Mouse (Mus musculus) testis, postnatal 10 days (tissue): ENCODE results near the gene C1qb.

Source experiments
- DNase-seq: peaks from one replicate; pipeline ENCODE4 v3.0.0; 2021; ENCODE audit warnings: low spot score

The C1qb gene

DNA sequence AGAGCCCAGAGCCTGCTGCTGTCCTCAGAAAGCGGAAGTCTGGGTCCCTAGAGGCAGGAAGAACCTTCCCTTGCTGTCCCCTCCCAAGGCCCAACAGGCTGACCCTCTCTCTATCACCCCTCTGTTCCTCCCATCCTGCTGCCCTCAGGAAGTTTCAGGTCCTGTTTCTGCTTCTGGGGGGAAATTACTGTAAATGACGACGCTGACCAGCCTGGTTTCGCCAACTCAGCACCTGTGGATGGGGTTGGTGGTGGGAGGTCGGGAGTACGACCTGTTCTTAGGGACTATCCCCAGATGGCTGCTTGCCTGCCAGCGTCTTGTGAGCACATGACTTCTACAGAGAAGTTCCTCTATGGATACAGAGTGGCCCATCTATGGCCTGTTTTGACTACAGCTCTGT is at the start of gene C1qb:
TSS of gene C1qb (minus strand) at position 87 of the 400 bp plus-strand sequence.
- DNase-seq, result no peak

DNA sequence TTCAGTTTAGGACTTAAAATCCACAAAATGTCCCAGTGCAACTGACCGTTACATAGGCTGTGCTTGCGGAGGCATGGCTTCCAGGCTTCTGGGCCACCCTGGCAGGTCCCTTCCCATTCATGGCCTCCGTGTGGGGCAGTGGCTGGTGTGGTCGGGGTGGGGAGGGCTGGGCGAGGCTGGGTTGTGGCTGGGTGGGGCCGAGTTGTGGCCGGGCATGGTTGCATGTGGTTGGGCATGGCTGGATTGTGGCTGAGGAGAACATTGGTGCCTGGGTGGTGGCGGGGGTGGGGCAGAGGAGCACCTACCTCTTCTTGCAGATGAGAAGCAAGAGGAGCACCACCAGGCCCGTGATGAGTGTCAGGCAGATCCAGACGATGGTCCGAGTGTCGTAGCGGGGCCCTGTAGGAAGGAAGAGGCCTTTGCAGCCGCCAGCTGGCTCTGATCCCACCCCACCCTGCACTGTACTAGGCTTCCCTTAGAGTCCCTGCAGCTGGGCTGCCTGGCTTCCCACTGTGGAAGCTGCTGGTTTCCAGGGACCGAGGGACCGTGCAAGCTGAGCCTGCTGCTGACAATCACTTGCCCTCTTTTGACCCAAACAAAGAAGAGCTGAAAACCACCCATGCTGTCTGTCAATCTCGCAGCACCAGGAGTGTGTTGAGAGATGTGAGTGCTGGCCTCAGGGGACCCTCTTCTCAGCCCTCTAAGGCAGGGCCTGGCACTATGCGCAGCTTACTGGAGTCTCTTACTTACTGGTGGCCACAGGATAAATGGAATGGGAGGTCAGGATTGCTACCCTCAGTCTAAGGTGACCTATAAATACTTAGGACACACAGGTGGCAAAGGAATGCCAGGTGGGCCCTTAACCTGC is 49.0 kb upstream of the C1qb start:
- no peak for DNase-seq

DNA sequence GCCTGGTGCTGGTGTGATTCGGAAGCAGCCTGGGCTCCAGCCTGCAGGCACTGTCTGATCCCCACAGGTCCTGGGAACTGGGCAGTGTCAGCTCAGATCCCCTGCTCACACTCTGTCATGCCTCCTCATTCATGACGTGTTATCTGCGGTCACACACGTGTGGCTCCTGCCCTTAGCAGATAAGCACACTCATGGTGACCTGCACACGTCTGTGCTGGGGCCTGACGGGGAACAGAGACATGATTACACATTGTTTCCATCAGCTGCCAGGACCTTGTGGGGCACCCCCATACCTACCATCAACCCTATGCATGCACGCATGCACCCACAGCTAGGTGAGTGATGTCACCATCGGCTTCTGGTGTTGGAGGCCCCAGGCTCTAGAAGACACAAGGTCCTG is 44.5 kb upstream of the C1qb start:
- DNase-seq, result no peak

DNA sequence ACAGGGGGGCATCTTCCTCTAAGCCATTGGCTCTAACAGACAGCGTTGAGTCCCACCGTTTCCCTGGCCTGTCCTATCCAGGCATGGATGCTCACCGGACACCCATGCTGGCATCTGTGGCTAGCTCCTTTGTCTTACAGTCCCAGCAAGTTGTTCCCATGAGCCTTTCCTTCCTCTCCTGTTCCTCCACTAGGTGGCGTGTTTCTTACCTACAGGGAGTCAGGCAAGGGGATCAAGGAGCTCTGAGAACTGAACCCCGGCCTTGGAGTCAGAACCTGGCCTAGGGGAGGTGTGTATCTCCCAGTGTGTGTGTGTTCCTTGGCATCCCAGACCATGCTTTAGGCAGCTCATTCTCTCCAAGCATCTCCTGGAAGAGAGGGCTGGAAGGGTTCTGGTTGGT is 42.9 kb upstream of the C1qb start:
- no peak for DNase-seq

DNA sequence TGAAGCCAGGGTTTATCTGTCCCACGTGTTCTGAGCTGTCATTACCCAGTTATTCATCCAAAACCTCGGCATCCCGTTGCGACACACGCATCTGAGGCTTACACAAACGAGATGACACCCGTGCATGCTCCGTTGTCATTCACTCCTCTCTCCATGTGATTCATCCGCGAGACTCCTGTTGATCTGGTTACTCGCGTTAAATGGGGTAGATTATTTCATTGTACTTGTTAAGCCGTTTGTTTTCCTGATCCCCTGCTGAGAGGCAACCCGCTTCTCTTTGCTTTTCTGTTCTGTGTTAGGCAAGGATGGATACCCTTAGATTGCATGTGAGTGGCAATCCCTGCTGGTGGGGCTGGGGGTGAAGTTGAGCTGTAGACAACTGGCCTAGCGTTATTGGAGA is 39.8 kb upstream of the C1qb start:
- DNase-seq, result no peak

DNA sequence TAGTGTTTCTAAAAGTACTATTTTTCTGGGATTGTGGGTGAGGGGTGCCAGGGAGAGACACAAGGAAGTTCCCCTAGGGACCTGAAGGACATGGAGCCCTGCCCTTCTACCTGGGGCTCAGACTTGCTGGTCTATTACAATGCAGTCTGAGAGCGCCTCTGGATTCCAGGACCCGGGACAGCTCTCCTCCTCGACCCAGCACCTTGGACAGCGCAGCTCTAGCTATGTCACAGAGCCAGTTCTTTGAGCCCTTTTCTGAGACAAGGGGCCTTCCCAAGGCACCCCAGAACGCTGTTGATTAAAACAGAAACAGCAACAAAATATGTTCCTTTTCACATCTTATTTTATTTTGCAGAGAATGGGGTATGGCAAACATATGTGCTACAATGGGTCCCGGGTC is 38.5 kb upstream of the C1qb start:
- DNase-seq, result peak; percentile 86

DNA sequence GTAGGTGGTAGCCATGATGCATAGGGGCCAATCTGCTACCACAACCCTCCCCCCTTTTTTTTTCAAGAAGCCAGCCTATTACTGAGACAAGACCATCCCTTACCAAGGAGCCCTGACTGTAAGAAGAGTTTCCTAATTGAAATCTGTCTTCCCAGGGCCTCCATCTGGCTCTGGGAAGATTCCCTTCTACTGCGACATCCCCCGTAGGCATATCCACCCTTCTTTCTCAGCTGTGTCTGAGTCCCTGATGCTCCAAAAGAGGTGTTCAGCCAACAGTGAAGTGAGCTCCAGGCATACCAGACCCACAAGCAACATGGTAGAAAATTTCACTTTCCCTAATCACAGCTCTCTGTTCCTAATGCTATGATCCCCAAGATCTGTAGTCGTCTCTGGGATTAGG is 33.5 kb upstream of the C1qb start:
- no peak for DNase-seq

DNA sequence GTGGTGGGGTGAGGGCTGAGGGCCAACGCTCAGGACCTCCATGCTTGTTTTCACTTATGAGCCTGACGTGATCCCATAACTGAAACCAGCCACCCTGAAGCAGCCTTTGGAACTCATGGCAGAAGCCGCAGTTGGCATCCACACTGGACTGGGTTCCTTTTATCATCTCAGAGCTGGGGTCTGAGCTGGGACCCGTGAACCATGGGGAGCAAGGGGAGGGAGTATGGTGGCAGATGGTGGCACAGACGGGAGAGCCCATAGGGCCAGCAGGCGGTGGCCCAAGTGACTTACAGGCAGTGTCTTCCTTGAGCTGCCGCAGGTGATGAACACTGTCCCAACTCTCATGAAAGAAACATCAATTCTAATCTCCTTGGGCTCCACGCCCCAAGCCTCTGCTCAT is 32.8 kb upstream of the C1qb start:
- DNase-seq, result no peak

DNA sequence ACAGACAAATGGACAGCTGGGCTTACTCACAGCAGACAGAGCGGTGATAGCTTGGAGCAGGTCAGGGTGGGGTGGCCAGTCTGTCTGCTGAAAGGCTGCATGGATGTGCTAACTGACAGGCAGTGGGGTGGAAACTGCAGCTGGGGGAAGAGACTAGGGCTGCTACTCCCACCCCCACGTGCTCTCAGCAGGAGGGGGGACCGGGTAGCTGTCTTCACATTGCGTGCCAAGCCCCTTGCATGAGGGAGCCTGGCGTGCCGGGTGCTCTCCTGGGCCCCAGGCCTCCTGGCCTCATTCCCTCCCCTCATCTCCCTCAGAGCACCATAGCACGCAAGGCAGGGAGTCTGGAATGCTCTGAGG is 31.2 kb upstream of the C1qb start:
- no peak for DNase-seq

DNA sequence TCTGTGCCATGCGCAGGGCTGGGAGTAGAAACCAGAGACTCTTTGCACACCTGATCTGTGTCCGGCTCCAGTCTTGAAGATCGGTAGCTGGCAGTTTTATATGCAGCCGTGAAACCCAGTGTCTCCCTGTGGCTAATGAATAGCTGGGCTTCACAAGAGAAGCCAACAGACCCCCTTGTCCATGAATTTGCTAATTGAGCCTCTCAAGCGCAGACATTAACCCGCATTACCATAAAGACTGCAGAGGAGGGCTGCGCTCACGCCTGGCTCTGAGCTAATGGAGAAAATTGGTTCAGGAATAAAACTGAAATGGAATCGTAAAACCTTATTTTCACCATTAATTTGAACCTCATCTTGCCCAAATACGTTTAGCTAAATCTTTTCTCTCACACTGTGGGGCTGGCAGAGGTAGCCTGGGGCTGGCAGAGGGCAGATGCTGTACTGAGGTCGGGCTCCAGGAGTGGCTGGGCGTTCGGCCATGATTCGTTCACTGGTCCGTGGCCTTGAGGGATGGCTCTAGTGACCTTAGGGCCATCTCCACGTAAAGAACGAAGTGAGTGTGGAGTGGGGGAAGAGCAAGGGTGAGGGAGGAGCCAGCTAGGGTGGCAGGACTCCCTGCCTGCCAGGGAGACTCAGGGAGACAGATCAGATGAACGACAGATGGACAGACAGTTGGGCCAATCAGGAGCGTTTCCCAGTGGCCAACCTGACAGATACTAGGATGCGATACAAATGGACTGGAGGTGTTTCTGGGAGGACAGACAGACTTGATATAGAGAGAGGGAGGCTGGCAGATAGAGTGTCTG is 30.6 kb upstream of the C1qb start:
- no peak for DNase-seq

DNA sequence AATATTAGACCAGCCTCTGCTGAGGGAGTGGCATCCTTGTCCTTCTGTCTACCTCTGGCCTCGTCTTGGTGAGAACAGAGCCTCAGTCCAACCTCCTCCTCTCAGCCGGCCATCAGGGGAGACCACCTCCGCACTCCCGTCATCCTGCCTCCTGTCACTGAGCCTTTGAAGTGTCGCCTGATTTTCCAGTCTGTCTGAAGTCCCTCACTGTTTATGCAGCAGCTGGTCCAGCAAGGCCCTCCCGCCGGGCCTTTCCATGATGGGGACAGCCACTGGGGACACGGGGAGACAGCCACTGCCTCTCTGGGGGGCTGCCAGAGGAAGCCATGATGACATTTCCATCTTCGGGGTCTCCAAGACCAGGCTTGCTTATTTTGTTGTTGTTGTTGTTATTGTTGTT is 26.9 kb upstream of the C1qb start:
- no peak for DNase-seq

DNA sequence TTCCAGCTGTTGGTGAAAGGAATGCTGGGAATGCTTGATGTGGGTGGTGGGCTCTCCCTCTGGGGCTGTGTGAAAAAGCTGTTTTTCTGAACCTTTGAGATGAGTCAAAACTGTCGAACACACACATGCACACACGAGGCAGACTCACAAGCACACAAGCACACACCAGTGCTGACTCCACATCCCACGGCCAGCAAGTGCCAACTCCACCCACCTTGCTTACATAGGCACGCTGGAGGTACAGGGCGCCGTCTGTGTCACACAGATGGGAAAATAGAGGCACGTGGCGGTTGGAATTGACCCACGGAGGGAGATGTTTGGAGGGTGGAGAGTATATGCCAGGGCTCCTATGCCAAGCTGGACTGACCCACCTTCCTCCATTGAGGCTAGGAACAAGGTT is 25.8 kb upstream of the C1qb start:
- no peak for DNase-seq

DNA sequence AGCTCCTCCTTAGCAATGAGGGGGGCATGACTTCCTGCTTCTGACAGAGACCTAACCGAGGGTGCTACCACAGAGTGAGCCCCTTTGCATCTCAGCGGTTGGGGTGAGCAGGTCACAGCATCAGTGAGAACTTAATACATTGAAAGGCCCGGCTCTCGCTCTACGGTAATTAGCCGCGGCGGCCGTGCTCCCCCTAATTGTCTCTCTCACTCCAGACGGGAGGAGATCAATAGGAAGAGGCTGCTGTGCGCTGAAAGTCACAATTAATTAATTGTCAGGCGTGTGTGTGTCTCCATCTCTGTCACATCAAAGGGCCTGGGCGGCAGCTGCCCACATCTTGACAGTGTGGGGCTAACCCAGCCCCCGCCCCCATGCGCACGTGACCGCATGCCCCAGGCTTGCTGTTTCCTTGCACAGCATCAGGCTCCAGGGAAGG is 25.2 kb upstream of the C1qb start:
- DNase-seq, result no peak

DNA sequence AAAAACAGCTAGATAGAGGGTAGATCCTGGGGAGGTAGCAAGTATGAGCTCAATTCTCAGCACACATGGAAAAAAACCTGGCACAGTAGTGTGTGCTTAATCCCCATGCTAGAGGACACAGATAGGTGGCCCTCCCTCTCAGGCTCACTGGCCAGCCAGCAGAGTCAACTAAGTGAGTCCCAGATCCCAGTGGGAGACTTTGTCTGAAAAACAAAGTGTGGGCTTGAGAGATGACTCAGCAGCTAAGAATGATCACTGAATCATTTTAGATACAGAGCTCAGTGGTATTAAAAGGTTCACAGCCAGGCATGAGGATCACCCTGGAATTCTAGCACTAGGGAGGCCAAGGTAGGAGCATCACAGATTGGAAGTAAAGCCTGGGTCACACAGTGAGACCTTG is 21.8 kb upstream of the C1qb start:
- no peak for DNase-seq

DNA sequence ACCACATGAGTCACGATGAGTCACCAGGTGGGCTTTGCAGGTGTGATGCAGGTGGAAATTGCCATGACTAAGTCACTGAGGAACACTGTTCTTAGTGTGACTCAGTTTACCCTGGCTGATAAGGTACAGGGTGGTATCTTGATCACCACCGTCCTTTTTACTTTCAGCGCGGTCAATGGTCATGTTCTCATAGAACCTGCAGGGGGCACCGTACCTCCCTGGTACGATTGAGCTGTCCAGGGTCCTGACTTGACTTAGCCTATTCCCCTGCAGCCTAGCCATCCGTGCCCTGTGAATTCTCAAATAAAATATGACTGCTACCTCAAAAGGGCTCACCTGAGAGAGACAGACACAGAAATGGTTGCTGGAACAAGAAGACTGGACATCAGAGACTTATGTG is 21.0 kb upstream of the C1qb start:
- peak; percentile 80 for DNase-seq

DNA sequence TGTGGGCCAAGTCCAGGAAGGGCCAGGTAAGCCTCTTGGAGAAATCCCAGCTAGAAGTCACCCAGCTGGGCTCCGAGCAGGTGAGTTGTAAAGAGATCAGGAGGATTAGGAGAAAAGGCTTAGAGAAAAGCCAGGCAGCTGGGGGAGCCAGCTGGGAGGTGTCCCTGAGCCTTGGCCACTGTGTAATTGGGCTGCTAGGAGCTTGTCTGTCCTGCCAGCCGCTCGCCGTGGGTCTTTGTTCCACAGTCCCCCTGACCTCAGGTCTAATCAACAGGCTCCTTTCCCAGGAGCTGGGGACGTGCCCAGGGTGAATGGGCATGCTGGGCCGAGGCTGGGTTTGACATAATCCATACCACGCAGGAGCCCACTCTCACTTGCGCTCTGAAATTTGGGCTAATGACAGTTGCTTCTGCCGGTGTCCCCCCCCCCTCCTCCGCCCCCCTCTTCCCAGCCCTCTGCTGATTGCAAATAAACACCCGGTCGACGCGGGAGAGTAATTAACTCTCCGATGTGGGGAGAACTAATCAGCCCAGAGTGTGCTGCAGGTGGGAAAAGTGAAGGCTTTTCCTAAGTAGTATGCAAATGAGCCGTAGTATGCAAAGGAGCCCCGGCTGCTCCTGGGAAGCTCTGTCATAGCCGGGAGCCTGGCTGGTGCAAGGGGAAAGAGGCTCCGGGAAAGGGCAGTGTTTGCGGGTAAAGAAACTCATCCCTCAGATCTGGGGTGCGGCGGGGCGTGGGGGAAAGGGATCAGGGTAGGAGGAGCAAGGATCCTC is 19.0 kb upstream of the C1qb start:
- DNase-seq, result no peak

DNA sequence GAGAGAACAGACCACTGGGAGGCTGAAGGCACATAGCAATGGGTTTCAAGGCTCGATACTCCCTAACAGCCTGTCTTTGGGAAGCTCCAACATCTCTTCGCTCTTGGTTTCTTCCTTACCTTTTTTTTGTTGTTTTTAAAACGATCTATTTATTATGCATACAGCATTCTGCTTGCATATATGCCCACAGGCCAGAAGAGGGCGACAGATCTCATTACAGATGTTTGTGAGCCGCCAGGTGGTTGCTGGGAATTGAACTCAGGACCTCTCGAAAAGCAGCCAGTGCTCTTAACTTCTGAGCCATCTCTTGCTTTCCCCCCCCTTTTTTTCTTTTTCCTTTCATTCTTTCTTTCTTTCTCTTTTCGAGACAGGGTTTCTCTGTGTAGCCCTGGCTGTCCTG is 13.2 kb upstream of the C1qb start:
- DNase-seq, result no peak

DNA sequence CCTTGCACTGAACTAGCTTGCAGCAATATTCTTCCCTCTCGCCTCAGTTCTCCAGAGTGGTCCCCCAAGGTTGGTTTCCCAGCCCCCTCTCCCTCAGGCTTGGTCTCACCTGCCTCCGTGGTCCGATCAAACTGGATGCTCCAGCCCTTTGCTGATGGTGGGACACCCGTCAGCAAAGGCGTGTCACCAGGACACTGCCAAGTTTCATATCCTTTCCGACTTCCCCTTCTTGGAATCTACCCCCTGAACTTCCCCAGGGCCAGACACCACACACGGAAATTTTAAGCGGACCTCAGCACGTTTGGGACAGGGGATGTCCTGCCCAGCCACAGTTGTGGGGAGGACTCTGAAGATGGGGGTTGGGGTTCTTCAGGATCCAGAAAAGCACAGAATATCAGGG is 12.7 kb upstream of the C1qb start, which contains the start of gene C1qa:
TSS of gene C1qa (minus strand) at position 167 of the 400 bp plus-strand sequence.
- DNase-seq, result no peak

DNA sequence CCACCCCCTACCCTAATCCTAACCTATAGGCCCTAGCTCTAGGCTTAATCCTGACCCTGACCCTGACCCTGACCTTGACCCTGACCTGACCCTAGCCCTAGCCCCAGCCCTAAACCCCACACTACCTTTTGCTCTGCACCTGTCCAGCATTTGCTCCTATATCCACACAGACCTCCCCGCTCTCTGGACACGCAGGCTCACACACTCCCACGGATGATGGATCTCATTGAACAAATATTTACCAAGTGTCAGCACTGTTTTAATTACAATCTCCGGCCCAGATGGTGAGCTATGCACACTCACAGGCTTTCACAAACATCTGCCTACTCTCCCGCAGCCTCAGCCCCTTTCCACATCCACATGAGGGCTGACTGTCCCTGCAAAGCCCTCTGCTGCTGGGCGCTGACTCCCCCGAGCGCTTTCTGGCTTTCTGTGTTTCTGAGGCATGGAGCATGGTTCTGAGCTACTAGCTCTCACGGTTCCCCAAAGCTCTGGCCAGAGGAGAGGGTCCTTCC is 12.2 kb upstream of the C1qb start:
- no peak for DNase-seq

DNA sequence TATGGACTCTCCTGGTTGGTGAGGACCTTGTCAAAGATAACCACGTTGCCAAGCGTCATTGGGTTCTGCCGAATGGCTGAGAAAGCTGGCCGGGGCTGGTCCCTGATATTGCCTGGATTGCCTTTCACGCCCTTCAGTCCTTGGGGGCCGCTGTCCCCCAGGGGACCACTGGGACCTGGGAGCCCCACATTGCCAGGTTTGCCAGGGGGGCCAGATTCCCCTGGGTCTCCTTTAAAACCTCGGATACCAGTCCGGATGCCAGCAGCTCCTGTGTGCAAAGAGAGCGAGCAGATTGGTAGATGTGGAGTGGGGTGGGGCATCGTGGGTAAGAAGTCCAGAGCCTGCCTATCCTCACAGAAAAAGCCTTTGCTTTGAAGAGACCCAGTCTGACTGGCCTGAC is 10.5 kb upstream of the C1qb start:
- DNase-seq, result no peak

DNA sequence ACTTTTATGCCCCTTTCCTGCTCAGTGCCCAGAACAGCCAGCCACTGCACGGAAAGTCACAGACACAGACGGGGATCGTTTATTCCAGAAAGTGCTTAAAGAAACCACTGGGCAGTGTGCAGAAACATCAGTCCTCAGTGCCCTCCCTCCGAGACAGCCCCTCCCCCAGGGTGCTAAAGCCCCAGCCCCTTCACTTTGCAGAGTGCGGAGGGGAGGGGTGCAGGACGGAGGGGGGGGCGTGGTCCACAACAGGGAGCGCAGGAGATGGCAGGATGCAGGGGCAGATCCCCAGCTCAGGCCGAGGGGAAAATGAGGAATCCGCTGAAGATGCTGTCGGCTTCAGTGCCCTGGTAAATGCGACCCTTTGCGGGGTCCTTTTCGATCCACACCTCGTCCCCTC is 9.9 kb upstream of the C1qb start:
- no peak for DNase-seq

DNA sequence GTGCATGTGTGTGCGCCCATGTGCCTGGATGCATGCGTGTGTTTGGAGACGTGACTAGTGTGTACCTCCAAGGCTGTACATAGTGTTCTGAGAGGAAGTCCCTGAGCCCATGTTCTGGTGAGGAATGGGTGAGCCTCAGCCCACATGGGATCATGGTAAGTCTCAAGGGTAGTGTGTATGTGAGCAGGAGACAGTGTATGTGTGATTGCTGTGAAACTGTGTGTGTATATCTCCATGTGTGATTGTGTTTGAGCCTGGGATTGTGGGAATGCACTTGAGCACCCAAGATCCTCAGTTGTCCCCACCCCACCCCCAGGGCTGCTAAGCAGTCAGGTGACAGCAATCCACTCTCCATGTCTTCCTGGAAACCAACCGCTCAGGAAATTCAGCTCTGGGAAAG is 8.8 kb upstream of the C1qb start:
- no peak for DNase-seq
